Mouse (Mus musculus): ENCODE data around the gene Actr1b.

DNA sequence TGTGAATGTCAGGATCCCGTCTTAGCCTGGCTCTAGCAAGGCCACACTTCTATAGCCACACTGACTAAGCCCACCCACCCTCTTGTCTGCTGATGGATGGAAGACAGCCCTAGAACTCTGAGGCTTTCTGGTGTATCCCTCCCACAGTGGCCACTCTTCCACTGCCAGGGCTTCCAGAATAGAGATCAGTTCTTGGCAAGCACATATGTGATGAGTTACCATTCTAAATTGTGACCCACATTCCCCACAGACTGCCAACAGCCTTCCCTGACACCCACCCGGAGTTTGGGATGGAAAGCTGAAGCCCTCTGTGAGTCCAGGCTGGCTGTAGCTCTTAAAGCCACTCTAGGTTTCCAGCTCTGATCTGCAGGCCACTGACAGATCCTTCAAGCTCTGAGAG, 7.1 kb downstream of the Actr1b start:
- TF ChIP-seq POLR2A (IDR thresholded peaks at IDR 0.05; ENCODE audit: insufficient read depth, low read depth, low read length) (no peak), EP300 (IDR thresholded peaks at IDR 0.05; ENCODE audit: insufficient read depth, low read depth, low read length) (no peak)
